In the genomic region with DNA sequence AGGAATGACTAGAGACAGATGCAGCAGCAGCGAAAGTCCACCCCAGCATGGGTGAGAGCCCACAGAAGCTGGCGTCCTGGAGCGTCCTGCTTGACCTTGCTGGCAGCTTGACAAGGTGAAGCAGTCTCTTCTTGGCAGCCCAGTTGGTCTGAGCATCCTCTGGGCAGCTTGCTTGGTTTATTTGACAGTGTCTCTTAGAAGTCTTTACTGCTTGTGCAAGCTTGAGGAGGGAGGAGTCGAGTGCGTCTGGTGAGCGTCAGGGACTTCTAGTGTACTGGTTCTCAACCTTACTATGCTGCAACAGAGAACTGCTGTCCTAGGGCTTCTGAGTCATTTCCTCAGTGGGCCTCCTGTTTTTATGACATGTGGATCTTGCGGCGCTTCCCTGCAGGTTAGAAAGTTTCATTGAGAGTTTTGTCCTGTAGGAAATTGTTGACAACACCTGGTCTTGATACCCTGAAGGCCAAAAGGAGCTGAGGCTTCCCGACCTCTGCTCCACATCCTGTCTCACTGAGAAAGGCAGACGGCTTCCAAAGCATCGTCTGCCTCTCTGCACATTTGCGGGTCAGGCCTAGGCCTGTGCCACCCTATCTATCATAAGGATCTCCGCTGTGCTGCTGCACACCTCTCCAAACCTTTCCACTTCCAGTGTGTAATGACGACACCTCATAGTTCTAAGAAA, we compare ENCODE assay signal across 17 mouse cellular contexts. TPM values are rescaled to one million over a fixed set of nuclear protein-coding genes. Genes with fewer than 3 reads are reported as not detected.
DNase-seq lines count a peak whose midpoint lies in the region; ATAC-seq and TF ChIP-seq lines count a peak whose summit lies in the region.
"Had no signal": no experiment of that assay in that cellular context is flagged by ENCODE, and none has a peak within 500 bp of the region (broad histone marks: within the 10 kb centered on the region; RNA-seq: fewer than 3 reads in every experiment).

No protein-coding gene starts in this region.

- no peaks in the 10 kb centered on the region for H3K27me3 ChIP-seq in kidney, adult 2 months (replicated peaks; ENCODE audit: control insufficient read depth, insufficient read depth, low read length)
- no peaks in the 10 kb centered on the region for H3K27me3 ChIP-seq in G1E (ENCODE audit: insufficient read depth, low read length)
- H3K27me3 ChIP-seq: limb, embryonic 13.5 days; neural tube, embryonic 13.5 days had no signal

- H3K36me3 ChIP-seq in kidney, adult 2 months (ENCODE audit: control insufficient read depth, insufficient read depth, low read length), result peaks cover 2% of the 10 kb centered on the region; the same call in 1 of the 2 replicates
- H3K36me3 ChIP-seq in G1E (replicated peaks), result peaks cover 83% of the 10 kb centered on the region

- H3K27ac ChIP-seq in kidney, adult 2 months (ENCODE audit: insufficient read depth, low read depth, low read length), result no peak overlapping the region
- H3K27ac ChIP-seq: limb, embryonic 13.5 days; midbrain, embryonic 10.5 days; neural tube, embryonic 13.5 days had no signal

- 69% methylated on average over 14 of the region's 14 CpGs for WGBS in kidney, adult 2 months

- peak; percentile 21 for DNase-seq in adrenal gland, adult 2 months
- DNase-seq in adrenal gland, adult (ENCODE audit: inconsistent age in 2 of 2, low spot score in 1 of 2), result no peak
- peak; percentile 46 for DNase-seq in kidney, adult 2 months
- DNase-seq in kidney, postnatal 10 days, result no peak
- DNase-seq in G1E (ENCODE audit: low spot score), result no peak
- peak; percentile 21 for DNase-seq in lung, postnatal 10 days
- DNase-seq in c-Kit-positive CD71-positive TER-119-positive erythroid progenitor cells, embryonic 14.5 days (ENCODE audit: low spot score), result no peak
- DNase-seq: cerebellum, adult 11-12 months; heart, postnatal 14 days; kidney, adult 11 months; right cerebral cortex, adult 18-20 months; thymus, adult 18-20 months had no signal

- H3K4me3 ChIP-seq in kidney, adult 2 months (ENCODE audit: insufficient read depth, low read depth, low read length), result no peak overlapping the region
- no peak overlapping the region for H3K4me3 ChIP-seq in G1E (ENCODE audit: low read depth, low read length)
- H3K4me3 ChIP-seq: limb, embryonic 13.5 days; midbrain, embryonic 10.5 days; neural tube, embryonic 13.5 days had no signal

- ATAC-seq in G1E (ENCODE audit: extremely low read depth, insufficient number of reproducible peaks, low FRiP score, poor library complexity, severe bottlenecking), result peak; percentile 46; the same call in 1 of the 2 replicates
- ATAC-seq in frontal cortex, adult (ENCODE audit: low TSS enrichment), result no peak
- ATAC-seq: activated CD4-positive, CD25-positive, alpha-beta regulatory T cell, adult 4 months had no signal

- no peaks in the 10 kb centered on the region for H3K9me3 ChIP-seq in G1E (replicated peaks)
- H3K9me3 ChIP-seq: limb, embryonic 13.5 days; midbrain, embryonic 10.5 days; neural tube, embryonic 13.5 days had no signal

- no peak for TF ChIP-seq POLR2A in kidney, adult 2 months (IDR thresholded peaks at IDR 0.05; ENCODE audit: low read depth, low read length)

- no peaks in the 10 kb centered on the region for H3K4me1 ChIP-seq in kidney, adult 2 months (ENCODE audit: control insufficient read depth, insufficient read depth, low read length)
- H3K4me1 ChIP-seq in G1E (ENCODE audit: insufficient read depth, low read depth, low read length), result no peaks in the 10 kb centered on the region
- H3K4me1 ChIP-seq: limb, embryonic 13.5 days; midbrain, embryonic 10.5 days; neural tube, embryonic 13.5 days had no signal

- TF ChIP-seq CTCF in kidney, adult 2 months (conservative IDR thresholded peaks at IDR 0.05; ENCODE audit: insufficient read depth, insufficient read length, low read depth, low read length), result no peak
- TF ChIP-seq CTCF in G1E (IDR thresholded peaks at IDR 0.05; ENCODE audit: low read depth, low read length), result no peak

RNA-seq across cellular contexts. Expression of a gene that starts 44.6 kb away (rescaled TPM):
- total RNA-seq in adrenal gland, adult 2 months (2021), result 1 to 10 TPM; 3.4 to 3.5 TPM
- polyA plus RNA-seq in adrenal gland, adult 2 months (2012; rRNA removed), result 0.08 and 0.12 TPM in 2 replicates
- 0.45 and 0.69 TPM in 2 replicates for polyA plus RNA-seq in kidney, adult 2 months (2012; rRNA removed)
- total RNA-seq in G1E (2014; fragmentation: Nextera tagmentation), result 21.8 and 23.6 TPM in 2 replicates
- 17.3 and 23.0 TPM in 2 replicates for total RNA-seq in G1E (2017)
- polyA plus RNA-seq in G1E (2012), result 0.99 and 1.1 TPM in 2 replicates

RNA-seq across cellular contexts. Expression of a gene that starts 44.8 kb away (rescaled TPM):
- total RNA-seq in adrenal gland, adult 2 months (2021), result 10 to 100 TPM; 19.6 to 38.1 TPM
- polyA plus RNA-seq in adrenal gland, adult 2 months (2012; rRNA removed), result 3.5 and 4.3 TPM in 2 replicates
- 7.3 and 12.9 TPM in 2 replicates for polyA plus RNA-seq in kidney, adult 2 months (2012; rRNA removed)
- 31.4 and 33.6 TPM in 2 replicates for total RNA-seq in G1E (2014; fragmentation: Nextera tagmentation)
- total RNA-seq in G1E (2017), result 76.5 and 87.0 TPM in 2 replicates
- 12.7 and 16.4 TPM in 2 replicates for polyA plus RNA-seq in G1E (2012)

Comparison
In these comparisons a context has a peak if more than half of its experiments do, and no peak if none do; other contexts are left out.
1. DNase-seq: peak in adrenal gland, adult 2 months (single experiment), kidney, adult 2 months (single experiment) and lung, postnatal 10 days (single experiment); none in adrenal gland, adult (0 of 2), kidney, postnatal 10 days (single experiment), G1E (single experiment) and c-Kit-positive CD71-positive TER-119-positive erythroid progenitor cells, embryonic 14.5 days (single experiment).